Mouse (Mus musculus) midbrain, embryonic 16.5 days (tissue): ENCODE measurements around the gene Eloa. TPM values are rescaled to one million over a fixed set of nuclear protein-coding genes. Genes with fewer than 3 reads are reported as not detected.
A peak's percentile ranks its signal among the peaks of the same experiment; 100 is the strongest.

Experiments used
- ATAC-seq: fragments of 200-750 bp; cut with Nextera tagmentation; 2 replicates; pipeline ENCODE4 v1.8.0; 2017; ENCODE audit warnings: moderate TSS enrichment
- H3K27ac ChIP-seq: fragments of 300-500 bp; sonication (generic); 2 replicates; pipeline ENCODE4 v1.5.1; 2014; ENCODE audit warnings: mild to moderate bottlenecking, low read length, mixed read lengths
- H3K27me3 ChIP-seq: fragments of 300-500 bp; sonication (generic); 2 replicates; pipeline ENCODE4 v1.6.1; 2014; ENCODE audit warnings: low read depth, low read length, mixed read lengths; ENCODE audit not compliant: control insufficient read depth, insufficient read depth
- H3K36me3 ChIP-seq: fragments of 300-500 bp; sonication (generic); 2 replicates; pipeline ENCODE4 v1.6.1; 2014; ENCODE audit warnings: mild to moderate bottlenecking, low read length, moderate library complexity, mixed read lengths; ENCODE audit not compliant: control insufficient read depth, insufficient read depth
- H3K4me1 ChIP-seq: fragments of 300-500 bp; sonication (generic); 2 replicates; pipeline ENCODE4 v1.6.1; 2014; ENCODE audit warnings: mild to moderate bottlenecking, low read length, mixed read lengths; ENCODE audit not compliant: control insufficient read depth, insufficient read depth
- H3K4me2 ChIP-seq: fragments of 300-500 bp; sonication (generic); 2 replicates; pipeline ENCODE4 v1.6.1; 2014; ENCODE audit warnings: mild to moderate bottlenecking, low read length, mixed read lengths
- H3K4me3 ChIP-seq: fragments of 300-500 bp; sonication (generic); 2 replicates; pipeline ENCODE4 v1.5.1; 2014; ENCODE audit warnings: low read depth, mild to moderate bottlenecking, low read length, moderate library complexity, mixed read lengths
- H3K9ac ChIP-seq: fragments of 300-500 bp; sonication (generic); 2 replicates; pipeline ENCODE4 v1.6.1; 2014; ENCODE audit warnings: low read depth, low read length, mixed read lengths
- H3K9me3 ChIP-seq: fragments of 300-500 bp; sonication (generic); replicated peaks from 2 replicates; pipeline ENCODE4 v1.6.1; 2014; ENCODE audit warnings: mild to moderate bottlenecking, low read length, mixed read lengths; ENCODE audit not compliant: control insufficient read depth, poor library complexity, severe bottlenecking
- WGBS: fragments of 180-500 bp; shearing (Covaris S2); extraction: QIAGEN DNeasy Blood & Tissue Kit; methylation state at CpG from one replicate; pipeline ENCODE4 v1.1.7; 2014; 5-methylcytosine and 5-hydroxymethylcytosine counted together
- polyA plus RNA-seq: library from polyadenylated mRNA; unstranded; fragments of >200 nt; fragmentation: Nextera tagmentation; extraction: Ambion mirVana; gene quantifications from 2 replicates; pipeline ENCODE4 v1.2.1, GENCODE M21; 2015

The Eloa gene
- polyA plus RNA-seq, 1 experiment from 2014 or later: 26.7 TPM

DNA sequence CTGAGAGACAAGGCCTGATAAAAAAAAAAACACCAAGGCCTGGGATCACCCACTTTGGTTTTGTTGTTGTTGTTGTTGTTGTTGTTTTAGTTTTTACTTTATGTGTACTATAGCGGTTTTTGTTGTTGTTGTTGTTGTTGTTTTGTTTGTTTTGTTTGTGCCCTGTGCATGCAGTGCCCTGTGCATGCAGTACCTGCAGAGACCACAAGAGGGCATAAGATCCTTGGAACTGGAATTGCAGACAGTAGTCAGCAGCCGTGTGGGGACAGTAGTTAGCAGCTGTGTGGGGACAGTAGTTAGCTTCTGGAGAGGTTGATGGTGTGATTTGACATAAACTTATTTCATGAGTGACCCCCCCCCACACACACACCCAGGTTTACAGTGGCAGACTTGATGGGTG lies 67.3 kb downstream of the Eloa start:
- no peak overlapping the region for H3K9ac ChIP-seq
- H3K4me1 ChIP-seq: no peaks in the 10 kb centered on the region
- H3K36me3 ChIP-seq: peaks cover 26% of the 10 kb centered on the region
- H3K4me3 ChIP-seq: no peak overlapping the region
- H3K9me3 ChIP-seq: no peaks in the 10 kb centered on the region
- no peak overlapping the region for H3K4me2 ChIP-seq
- WGBS: 5% methylated on average over 2 of the region's 2 CpGs
- no peaks in the 10 kb centered on the region for H3K27me3 ChIP-seq
- 0 out of 2 replicates have a peak, but pooled peaks have one; percentile 29 for ATAC-seq
- H3K27ac ChIP-seq: no peak overlapping the region

Other genes starting within 250 kb of the Eloa start
- gene Srsf10, start 166.0 kb downstream of the Eloa start, polyA plus RNA-seq: 190 and 211 TPM in 2 replicates
- gene Pnrc2, start 147.9 kb downstream of the Eloa start, polyA plus RNA-seq: 94.2 and 97.5 TPM in 2 replicates
- 0.06 and 0.14 TPM in 2 replicates for gene Cnr2, start 126.4 kb downstream of the Eloa start, polyA plus RNA-seq
- gene Fuca1, start 101.0 kb downstream of the Eloa start, polyA plus RNA-seq: 66.0 and 70.1 TPM in 2 replicates
- 59.3 and 68.6 TPM in 2 replicates for gene Hmgcl, start 75.3 kb downstream of the Eloa start, polyA plus RNA-seq
- 41.2 and 47.7 TPM in 2 replicates for gene Gale, start 58.0 kb downstream of the Eloa start, polyA plus RNA-seq
- 209 and 230 TPM in 2 replicates for gene Lypla2, start 49.1 kb downstream of the Eloa start, polyA plus RNA-seq
- gene Pithd1, start 34.5 kb downstream of the Eloa start, polyA plus RNA-seq: 68.3 and 72.0 TPM in 2 replicates
- 245 and 251 TPM in 2 replicates for gene Rpl11, start 31.7 kb upstream of the Eloa start, polyA plus RNA-seq
- 110 and 114 TPM in 2 replicates for gene Id3, start 121.7 kb upstream of the Eloa start, polyA plus RNA-seq
- gene E2f2, start 150.6 kb upstream of the Eloa start, polyA plus RNA-seq: 1.4 and 1.6 TPM in 2 replicates
- 4.5 and 5.1 TPM in 2 replicates for gene Asap3, start 184.6 kb upstream of the Eloa start, polyA plus RNA-seq
- gene Tcea3, start 226.0 kb upstream of the Eloa start, polyA plus RNA-seq: 0.67 and 1.2 TPM in 2 replicates